Mouse (Mus musculus) E14TG2a.4 (cell line): ENCODE measurements around the gene Grin2a.

Experiments used
- H3K27me3 ChIP-seq: 2 replicates; pipeline ENCODE4 v1.6.1; 2014; ENCODE audit warnings: low read length, control low read depth; ENCODE audit not compliant: insufficient read depth
- H3K36me3 ChIP-seq: 2 replicates; pipeline ENCODE4 v1.6.1; 2014; ENCODE audit warnings: low read length, control low read depth; ENCODE audit not compliant: insufficient read depth
- H3K4me1 ChIP-seq: replicated peaks from 2 replicates; pipeline ENCODE4 v1.6.1; 2014; ENCODE audit warnings: low read depth, low read length, control low read depth
- H3K4me3 ChIP-seq: replicated peaks from 2 replicates; pipeline ENCODE4 v1.5.1; 2014; ENCODE audit warnings: mild to moderate bottlenecking, low read length
- H3K9me3 ChIP-seq: 2 replicates; pipeline ENCODE4 v1.6.1; 2014; ENCODE audit warnings: low read length, control low read depth
- CTCF ChIP-seq: conservative IDR thresholded peaks from 2 replicates; pipeline ENCODE4 v1.5.1; 2014; ENCODE audit warnings: low read length
- NANOG ChIP-seq: IDR thresholded peaks from 2 replicates; pipeline ENCODE4 v1.6.1; 2014; ENCODE audit warnings: borderline replicate concordance, low read length, mixed read lengths
- POU5F1 ChIP-seq: IDR thresholded peaks from 2 replicates; pipeline ENCODE4 v1.6.1; 2014; ENCODE audit warnings: low read length, borderline replicate concordance

The Grin2a gene

DNA sequence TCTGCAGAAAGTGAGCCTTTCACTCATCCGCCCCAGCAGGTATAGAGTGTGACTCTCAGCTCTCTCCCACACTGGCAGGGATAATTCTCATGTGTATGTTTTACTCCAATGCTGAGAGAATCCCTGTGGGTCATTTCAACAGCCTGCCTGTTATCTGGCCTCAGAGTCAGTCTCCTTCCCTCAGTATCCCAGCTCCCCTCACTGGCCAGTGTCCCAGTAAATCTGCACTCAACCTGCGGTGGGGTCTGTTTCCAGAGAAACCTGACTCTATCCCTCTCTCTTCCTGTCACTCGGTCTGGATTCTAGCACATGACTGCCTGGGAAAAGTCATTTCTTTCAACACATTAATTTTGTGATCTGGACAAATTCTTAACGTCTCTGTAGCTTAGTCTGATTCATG, 122.4 kb downstream of the Grin2a start:
- Histone ChIP-seq H3K4me3 (no peak overlapping the region), H3K4me1 (no peaks in the 10 kb centered on the region), H3K9me3 (no peaks in the 10 kb centered on the region), H3K36me3 (no peaks in the 10 kb centered on the region), H3K27me3 (no peaks in the 10 kb centered on the region)
- no peak for TF ChIP-seq CTCF

DNA sequence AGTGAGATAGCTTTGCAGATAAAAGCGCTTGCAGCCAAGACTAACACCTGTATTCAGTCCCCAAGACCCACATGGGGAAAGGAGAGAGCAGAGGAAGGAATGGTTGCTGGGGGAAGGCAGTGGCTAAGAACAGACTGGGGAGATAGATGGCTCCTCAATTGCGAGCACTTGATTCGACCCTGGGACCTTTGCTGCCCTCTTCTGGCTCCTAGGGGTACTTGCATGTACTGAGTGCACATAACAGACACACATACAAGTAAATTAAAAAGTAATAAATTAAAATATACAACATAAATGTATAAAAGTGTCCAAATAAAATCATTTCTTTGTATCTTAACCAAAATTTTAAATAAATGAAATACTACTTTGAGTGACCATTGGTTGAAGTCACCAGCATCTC, 129.7 kb downstream of the Grin2a start:
- H3K4me3 ChIP-seq: no peak overlapping the region
- no peaks in the 10 kb centered on the region for H3K4me1 ChIP-seq
- no peak for TF ChIP-seq POU5F1
- peak; percentile 87 for TF ChIP-seq CTCF
- no peaks in the 10 kb centered on the region for H3K36me3 ChIP-seq
- H3K9me3 ChIP-seq: no peaks in the 10 kb centered on the region
- H3K27me3 ChIP-seq: 0 out of 2 replicates have a peak, but pooled peaks cover 4% of the 10 kb centered on the region

DNA sequence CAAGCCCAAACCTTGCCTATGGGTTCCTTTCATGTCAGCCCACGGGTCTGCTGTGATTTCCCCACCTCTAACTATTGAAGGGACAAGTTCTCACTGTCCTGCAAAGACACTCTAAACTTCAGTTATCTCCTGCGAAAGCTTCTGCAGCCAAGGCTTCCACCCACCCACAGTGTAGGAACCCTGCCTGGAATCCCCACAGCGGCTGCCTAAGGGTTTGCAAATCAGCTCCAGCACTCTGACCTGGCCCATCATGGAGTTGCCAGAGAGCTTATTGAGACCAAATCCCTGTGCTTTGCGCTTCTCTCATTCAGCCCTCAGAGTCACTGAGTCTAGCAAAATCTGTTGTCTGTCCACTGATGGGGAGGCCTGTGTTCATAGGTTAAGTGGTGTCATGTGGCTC, 130.3 kb downstream of the Grin2a start:
- no peaks in the 10 kb centered on the region for H3K4me1 ChIP-seq
- no peaks in the 10 kb centered on the region for H3K9me3 ChIP-seq
- no peak for TF ChIP-seq CTCF
- no peak for TF ChIP-seq POU5F1
- TF ChIP-seq NANOG: no peak
- no peaks in the 10 kb centered on the region for H3K36me3 ChIP-seq
- H3K4me3 ChIP-seq: no peak overlapping the region
- H3K27me3 ChIP-seq: 0 out of 2 replicates have a peak, but pooled peaks cover 4% of the 10 kb centered on the region

DNA sequence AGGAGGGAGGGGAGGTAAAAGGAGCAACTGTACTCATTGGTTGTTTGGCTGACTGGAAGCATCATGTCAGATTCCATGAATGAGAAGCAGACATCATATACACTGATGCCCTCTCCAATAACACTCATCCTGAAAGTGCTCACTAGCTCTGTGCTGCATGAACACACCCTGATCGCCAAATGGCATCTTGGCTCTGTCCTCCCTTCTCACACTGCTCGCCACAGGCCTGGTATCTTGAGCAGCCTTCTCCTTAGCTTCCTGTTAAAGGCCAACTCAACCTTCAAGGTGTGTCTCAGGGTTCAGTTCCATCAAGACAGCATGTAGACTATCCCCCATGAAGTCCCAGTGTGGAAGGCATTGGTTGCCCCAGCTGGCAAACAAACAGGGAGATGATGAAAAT, 137.6 kb downstream of the Grin2a start:
- H3K9me3 ChIP-seq: no peaks in the 10 kb centered on the region
- H3K4me1 ChIP-seq: no peaks in the 10 kb centered on the region
- no peak overlapping the region for H3K4me3 ChIP-seq
- H3K27me3 ChIP-seq: no peaks in the 10 kb centered on the region
- TF ChIP-seq POU5F1 (no peak), CTCF (no peak), NANOG (no peak)
- no peaks in the 10 kb centered on the region for H3K36me3 ChIP-seq

DNA sequence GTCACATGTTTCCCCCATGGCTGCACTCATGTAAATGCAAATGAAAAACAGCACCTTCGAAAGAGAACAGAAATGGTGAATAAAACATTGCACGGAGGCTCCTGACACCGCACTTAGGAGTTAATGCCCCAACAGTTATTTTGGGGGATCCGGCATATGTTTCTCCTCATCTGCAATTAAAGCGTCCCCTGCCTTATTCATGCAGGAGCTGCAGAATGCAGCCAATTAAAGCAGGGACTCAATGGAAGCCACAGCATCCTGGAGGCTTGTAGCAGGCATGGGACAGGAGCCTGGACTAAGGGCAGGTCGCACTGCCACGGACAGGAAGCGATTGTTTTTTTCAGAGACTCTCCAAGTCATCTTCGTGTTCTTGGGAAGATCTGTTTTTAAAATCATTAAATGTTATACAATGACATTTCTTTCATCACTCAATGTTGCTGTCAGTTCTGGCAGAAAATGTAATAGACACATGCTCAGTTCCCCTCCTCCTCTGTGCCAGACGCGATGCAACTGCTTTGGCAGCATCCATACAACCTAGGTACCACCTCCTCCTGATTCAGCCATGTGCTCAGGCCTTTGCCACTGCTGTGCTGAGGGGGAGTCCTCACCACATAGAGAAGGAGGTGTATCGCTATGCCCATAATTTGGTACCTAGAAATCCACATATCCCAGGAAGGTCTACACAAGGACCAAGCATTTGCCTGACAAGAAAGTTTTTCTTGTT, 143.9 kb downstream of the Grin2a start:
- TF ChIP-seq CTCF (no peak), NANOG (no peak), POU5F1 (no peak)
- H3K4me3 ChIP-seq: no peak overlapping the region
- no peaks in the 10 kb centered on the region for H3K4me1 ChIP-seq
- H3K36me3 ChIP-seq: no peaks in the 10 kb centered on the region
- peaks cover 10% of the 10 kb centered on the region; the same call in 1 of the 2 replicates for H3K9me3 ChIP-seq
- H3K27me3 ChIP-seq: no peaks in the 10 kb centered on the region

DNA sequence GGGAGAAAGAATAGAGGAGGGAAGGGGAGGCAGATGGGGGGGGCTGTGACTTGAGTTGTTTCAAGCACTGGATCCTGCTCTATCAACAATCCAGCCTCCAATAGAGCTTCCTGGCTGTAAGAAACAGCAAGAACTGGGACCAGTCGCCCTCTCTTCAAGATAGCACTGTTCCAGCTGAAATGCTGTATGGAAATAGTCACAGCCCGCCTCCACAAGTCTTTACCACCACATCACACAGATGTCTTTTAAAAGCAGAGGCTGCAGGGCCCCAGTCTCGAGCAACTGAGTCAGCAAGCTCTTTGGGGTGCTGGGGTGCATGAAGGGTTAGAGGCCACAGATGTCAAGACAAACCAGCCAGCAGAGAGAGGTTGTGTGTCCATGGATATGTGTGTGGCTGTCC, 153.9 kb downstream of the Grin2a start:
- TF ChIP-seq NANOG (no peak), POU5F1 (no peak), CTCF (no peak)
- Histone ChIP-seq H3K4me3 (no peak overlapping the region), H3K4me1 (no peaks in the 10 kb centered on the region)

DNA sequence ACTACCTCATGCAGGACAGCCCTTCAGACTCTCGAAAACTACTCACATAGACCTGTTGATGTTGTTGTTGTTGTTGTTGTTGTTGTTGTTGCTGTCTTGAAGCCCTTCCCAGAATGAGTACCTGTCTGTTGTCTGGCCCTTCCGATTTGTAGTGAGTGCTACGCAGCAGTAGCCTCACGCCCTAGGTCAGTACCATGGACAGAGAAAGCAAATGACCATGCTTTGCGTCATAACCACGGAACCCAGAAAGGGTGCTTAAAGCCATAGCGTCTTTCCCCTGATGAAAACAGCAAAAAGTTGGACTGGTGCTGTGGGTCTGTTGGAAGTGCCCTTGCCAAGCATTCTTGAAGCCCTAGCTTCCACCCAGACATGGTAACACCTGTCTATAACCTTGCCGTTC, 158.8 kb downstream of the Grin2a start:
- no peaks in the 10 kb centered on the region for H3K4me1 ChIP-seq
- H3K27me3 ChIP-seq: no peaks in the 10 kb centered on the region
- H3K9me3 ChIP-seq: no peaks in the 10 kb centered on the region
- no peaks in the 10 kb centered on the region for H3K36me3 ChIP-seq
- TF ChIP-seq CTCF (no peak), NANOG (no peak), POU5F1 (no peak)
- H3K4me3 ChIP-seq: no peak overlapping the region

More for the DNA sequence above, 153.9 kb downstream of the Grin2a start:
- H3K9me3 ChIP-seq: peaks cover 7% of the 10 kb centered on the region
- H3K36me3 ChIP-seq: no peaks in the 10 kb centered on the region
- H3K27me3 ChIP-seq: no peaks in the 10 kb centered on the region

DNA sequence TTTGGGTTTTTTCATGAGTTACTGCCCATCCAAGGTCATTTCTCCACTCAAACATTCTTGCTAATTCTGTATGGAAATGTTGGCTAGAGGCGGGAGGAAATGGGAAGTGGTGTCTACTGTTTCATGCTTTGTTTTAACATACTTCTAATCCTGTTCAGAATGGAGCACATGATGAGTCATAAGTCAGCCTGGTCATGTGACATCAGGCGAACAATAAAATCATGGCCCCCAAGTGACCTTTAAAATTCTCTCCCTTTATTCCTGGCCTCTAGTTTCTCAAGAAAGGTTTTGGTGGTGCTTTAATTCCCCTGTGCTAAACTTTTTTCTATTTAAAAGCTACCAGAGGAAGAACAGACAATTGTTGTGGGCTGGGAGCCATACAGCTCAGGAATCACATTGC, 161.1 kb downstream of the Grin2a start:
- TF ChIP-seq NANOG (no peak), POU5F1 (no peak), CTCF (no peak)
- Histone ChIP-seq H3K4me3 (no peak overlapping the region), H3K9me3 (no peaks in the 10 kb centered on the region; the same call in 1 of the 2 replicates), H3K36me3 (no peaks in the 10 kb centered on the region), H3K27me3 (no peaks in the 10 kb centered on the region), H3K4me1 (no peaks in the 10 kb centered on the region)

DNA sequence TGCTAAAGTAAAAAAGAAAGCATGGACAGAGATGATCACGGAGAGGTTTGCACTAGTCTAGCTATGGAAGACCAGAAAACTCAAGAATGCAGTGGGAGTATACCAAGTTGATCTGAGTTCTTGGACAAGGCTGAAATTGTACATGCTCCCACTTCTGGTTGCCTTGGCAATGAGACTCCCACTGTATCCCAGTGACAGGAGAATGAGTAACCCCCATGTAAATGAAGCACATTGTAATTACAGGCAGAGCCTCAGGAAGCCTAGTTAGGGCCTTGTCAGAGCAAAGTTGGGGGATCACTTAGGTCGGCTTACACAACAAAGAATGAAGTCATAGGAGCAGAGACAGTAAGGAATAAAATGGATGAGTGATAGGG, 170.3 kb downstream of the Grin2a start:
- no peak overlapping the region for H3K4me3 ChIP-seq
- no peaks in the 10 kb centered on the region for H3K36me3 ChIP-seq
- H3K4me1 ChIP-seq: no peaks in the 10 kb centered on the region
- no peak for TF ChIP-seq NANOG
- no peak for TF ChIP-seq CTCF
- no peak for TF ChIP-seq POU5F1
- H3K9me3 ChIP-seq: no peaks in the 10 kb centered on the region; the same call in 1 of the 2 replicates
- H3K27me3 ChIP-seq: no peaks in the 10 kb centered on the region
